Mouse (Mus musculus): Measurements from ENCODE around the gene Pin4. TPM values are rescaled to one million over a fixed set of nuclear protein-coding genes. Genes with fewer than 3 reads are reported as not detected.

Gene Pin4
- polyA plus RNA-seq, 1 experiment, result 9.7 TPM

GRCm38 (mm10) chrX:102170135-102170534 is 50.9 kb downstream of the Pin4 start:
- peaks cover 9% of the 10 kb centered on the region for H3K4me1 ChIP-seq
- no peak overlapping the region for H3K4me3 ChIP-seq (replicated peaks)
- H3K36me3 ChIP-seq (replicated peaks; ENCODE audit: low read length), result no peaks in the 10 kb centered on the region
- no peaks in the 10 kb centered on the region for H3K9me3 ChIP-seq
- peaks cover 19% of the 10 kb centered on the region for H3K27me3 ChIP-seq (replicated peaks)
- TF ChIP-seq FLI1 (IDR thresholded peaks at IDR 0.05; ENCODE audit: low read length) (no peak), GATA1 (IDR thresholded peaks at IDR 0.05; ENCODE audit: borderline replicate concordance, low read length) (no peak)

- Histone ChIP-seq H3K4me3 (replicated peaks) (no peak overlapping the region), H3K4me1 (peaks cover 9% of the 10 kb centered on the region), H3K36me3 (replicated peaks; ENCODE audit: low read length) (no peaks in the 10 kb centered on the region), H3K9me3 (no peaks in the 10 kb centered on the region), H3K27me3 (replicated peaks) (peaks cover 19% of the 10 kb centered on the region)
- TF ChIP-seq FLI1 (IDR thresholded peaks at IDR 0.05; ENCODE audit: low read length) (no peak), GATA1 (IDR thresholded peaks at IDR 0.05; ENCODE audit: borderline replicate concordance, low read length) (no peak)
Measured at GRCm38 (mm10) chrX:102170900-102171299, 51.7 kb downstream of the Pin4 start.

DNA sequence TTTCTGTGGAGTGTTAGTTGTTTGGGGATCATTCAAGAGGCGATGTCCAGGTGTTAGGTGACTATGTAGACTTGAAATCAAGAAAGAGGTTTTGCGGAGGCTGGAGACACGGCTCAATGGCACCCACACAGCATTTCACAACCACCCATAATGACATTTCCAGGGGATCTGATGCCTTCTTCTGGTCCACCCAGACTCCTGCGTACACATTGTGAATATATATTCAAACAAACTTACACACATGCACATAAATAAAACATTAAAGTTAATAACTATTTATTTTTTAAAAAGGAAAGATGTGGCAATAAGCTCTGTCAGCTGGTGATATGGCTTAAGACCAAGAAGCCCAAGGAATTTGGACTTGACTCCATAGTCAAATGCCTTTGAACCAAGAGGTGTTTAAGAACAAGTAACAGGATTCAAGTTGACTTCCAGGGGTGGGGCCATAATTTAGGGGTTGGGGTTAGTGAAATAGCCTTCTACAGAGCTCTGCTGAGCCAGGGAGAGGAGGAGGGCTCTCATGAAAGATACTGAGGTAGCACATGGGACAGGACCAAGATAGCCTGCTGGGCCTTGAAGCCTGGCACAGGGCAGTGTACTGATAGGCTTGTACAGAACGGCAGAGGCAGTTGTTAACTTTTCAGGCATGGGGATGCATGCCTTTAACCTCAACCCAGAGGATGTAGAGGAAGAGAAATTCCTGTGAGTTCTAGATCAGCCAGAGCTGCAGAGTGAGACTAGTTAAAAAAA is 56.5 kb downstream of the Pin4 start:
- Histone ChIP-seq H3K27me3 (replicated peaks) (peaks cover 10% of the 10 kb centered on the region), H3K4me3 (replicated peaks) (no peak overlapping the region), H3K9me3 (no peaks in the 10 kb centered on the region), H3K36me3 (replicated peaks; ENCODE audit: low read length) (peaks cover 5% of the 10 kb centered on the region), H3K4me1 (peaks cover 9% of the 10 kb centered on the region)
- TF ChIP-seq FLI1 (IDR thresholded peaks at IDR 0.05; ENCODE audit: low read length) (no peak), GATA1 (IDR thresholded peaks at IDR 0.05; ENCODE audit: borderline replicate concordance, low read length) (no peak)

Other genes starting within 250 kb of the Pin4 start
- gene Rtl5, start 48.1 kb upstream of the Pin4 start, polyA plus RNA-seq (2012; ENCODE audit: insufficient read depth, low replicate concordance), result 1.3 and 4.8 TPM in 2 replicates
- gene Ercc6l, start 37.6 kb downstream of the Pin4 start, polyA plus RNA-seq (2012; ENCODE audit: insufficient read depth, low replicate concordance), result 0.18 TPM in 1 of 2 replicates, not detected in the other
- 12.0 and 148 TPM in 2 replicates for gene Rps4x, start 69.9 kb downstream of the Pin4 start, polyA plus RNA-seq (2012; ENCODE audit: insufficient read depth, low replicate concordance)
- not detected in 2 replicates for gene Cited1, start 132.7 kb downstream of the Pin4 start, polyA plus RNA-seq (2012; ENCODE audit: insufficient read depth, low replicate concordance)

Measured in megakaryocyte, embryonic 14.5 days (primary cell).